Mouse (Mus musculus): ENCODE measurements around the gene Hipk2. TPM values are rescaled to one million over a fixed set of nuclear protein-coding genes. Genes with fewer than 3 reads are reported as not detected.

Gene Hipk2
- polyA plus RNA-seq, 1 experiment from 2014 or later = 30.6 TPM

GRCm38 (mm10) chr6:38847958-38848910, 27.7 kb downstream of the Hipk2 start:
- H3K9me3 ChIP-seq (ENCODE audit: control insufficient read depth, low read length) = no peaks in the 10 kb centered on the region
- H3K36me3 ChIP-seq (ENCODE audit: control insufficient read depth, insufficient read depth, low read length) = no peaks in the 10 kb centered on the region
- no peak overlapping the region for H3K9ac ChIP-seq (ENCODE audit: low read length)
- H3K4me1 ChIP-seq (ENCODE audit: control insufficient read depth, insufficient read depth, low read length) = peaks cover 28% of the 10 kb centered on the region
- WGBS = 64% methylated on average over 3 of the region's 3 CpGs
- H3K27ac ChIP-seq (ENCODE audit: low read depth, low read length) = no peak overlapping the region
- no peak overlapping the region for H3K4me2 ChIP-seq (ENCODE audit: low read depth)
- H3K27me3 ChIP-seq (ENCODE audit: control insufficient read depth, insufficient read depth, low read length) = no peaks in the 10 kb centered on the region
- no peak overlapping the region for H3K4me3 ChIP-seq (ENCODE audit: low read depth, low read length)
- ATAC-seq (ENCODE audit: insufficient read depth, low FRiP score, low TSS enrichment) (no peak), DNase-seq (ENCODE audit: low spot score) (no peak)

DNA sequence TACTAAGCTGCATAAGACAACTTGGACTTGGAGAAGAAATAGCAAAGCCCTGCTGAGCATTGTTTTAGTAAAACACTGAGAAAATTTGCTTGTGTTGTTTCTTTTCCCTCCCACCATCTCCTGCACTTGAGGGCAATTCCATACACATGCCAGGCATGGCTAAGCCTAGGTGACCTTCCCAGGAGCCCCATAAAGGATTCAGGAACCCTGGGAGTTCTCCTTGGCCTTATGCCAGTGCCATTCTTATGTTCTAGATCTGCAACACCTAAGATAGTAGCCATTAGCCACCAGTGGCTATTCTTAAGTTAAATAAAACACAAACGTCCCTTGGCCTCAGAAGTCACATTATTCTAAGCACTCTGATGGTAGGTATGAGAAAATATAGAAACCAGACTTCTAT, 28.5 kb downstream of the Hipk2 start:
- no peak for DNase-seq (ENCODE audit: low spot score)
- WGBS = 77% methylated on average over 1 of the region's 1 CpGs
- Histone ChIP-seq H3K9me3 (ENCODE audit: control insufficient read depth, low read length) (no peaks in the 10 kb centered on the region), H3K4me2 (ENCODE audit: low read depth) (no peak overlapping the region), H3K4me1 (ENCODE audit: control insufficient read depth, insufficient read depth, low read length) (peaks cover 28% of the 10 kb centered on the region), H3K27me3 (ENCODE audit: control insufficient read depth, insufficient read depth, low read length) (no peaks in the 10 kb centered on the region), H3K27ac (ENCODE audit: low read depth, low read length) (no peak overlapping the region), H3K36me3 (ENCODE audit: control insufficient read depth, insufficient read depth, low read length) (no peaks in the 10 kb centered on the region), H3K4me3 (ENCODE audit: low read depth, low read length) (no peak overlapping the region), H3K9ac (ENCODE audit: low read length) (no peak overlapping the region)
- ATAC-seq (ENCODE audit: insufficient read depth, low FRiP score, low TSS enrichment) = no peak

GRCm38 (mm10) chr6:38846330-38847195, 29.4 kb downstream of the Hipk2 start:
- H3K9ac ChIP-seq (ENCODE audit: low read length) = no peak overlapping the region
- H3K4me3 ChIP-seq (ENCODE audit: low read depth, low read length) = no peak overlapping the region
- 88% methylated on average over 6 of the region's 6 CpGs for WGBS
- no peaks in the 10 kb centered on the region for H3K36me3 ChIP-seq (ENCODE audit: control insufficient read depth, insufficient read depth, low read length)
- DNase-seq (ENCODE audit: low spot score) = no peak
- H3K4me1 ChIP-seq (ENCODE audit: control insufficient read depth, insufficient read depth, low read length) = peaks cover 28% of the 10 kb centered on the region
- no peak for ATAC-seq (ENCODE audit: insufficient read depth, low FRiP score, low TSS enrichment)
- no peak overlapping the region for H3K27ac ChIP-seq (ENCODE audit: low read depth, low read length)
- no peak overlapping the region for H3K4me2 ChIP-seq (ENCODE audit: low read depth)
- H3K9me3 ChIP-seq (ENCODE audit: control insufficient read depth, low read length) = no peaks in the 10 kb centered on the region
- no peaks in the 10 kb centered on the region for H3K27me3 ChIP-seq (ENCODE audit: control insufficient read depth, insufficient read depth, low read length)

GRCm38 (mm10) chr6:38845876-38846275, 30.1 kb downstream of the Hipk2 start:
- Histone ChIP-seq H3K9ac (ENCODE audit: low read length) (no peak overlapping the region), H3K27ac (ENCODE audit: low read depth, low read length) (no peak overlapping the region), H3K36me3 (ENCODE audit: control insufficient read depth, insufficient read depth, low read length) (no peaks in the 10 kb centered on the region), H3K4me2 (ENCODE audit: low read depth) (no peak overlapping the region), H3K4me3 (ENCODE audit: low read depth, low read length) (no peak overlapping the region), H3K9me3 (ENCODE audit: control insufficient read depth, low read length) (no peaks in the 10 kb centered on the region), H3K4me1 (ENCODE audit: control insufficient read depth, insufficient read depth, low read length) (peaks cover 28% of the 10 kb centered on the region), H3K27me3 (ENCODE audit: control insufficient read depth, insufficient read depth, low read length) (no peaks in the 10 kb centered on the region)
- DNase-seq (ENCODE audit: low spot score) = no peak
- WGBS = 70% methylated on average over 5 of the region's 5 CpGs
- ATAC-seq (ENCODE audit: insufficient read depth, low FRiP score, low TSS enrichment) = no peak

GRCm38 (mm10) chr6:38845117-38845516, 30.8 kb downstream of the Hipk2 start:
- 58% methylated on average over 1 of the region's 1 CpGs for WGBS
- H3K27me3 ChIP-seq (ENCODE audit: control insufficient read depth, insufficient read depth, low read length) = no peaks in the 10 kb centered on the region
- H3K27ac ChIP-seq (ENCODE audit: low read depth, low read length) = no peak overlapping the region
- no peak overlapping the region for H3K4me2 ChIP-seq (ENCODE audit: low read depth)
- H3K36me3 ChIP-seq (ENCODE audit: control insufficient read depth, insufficient read depth, low read length) = no peaks in the 10 kb centered on the region
- peaks cover 28% of the 10 kb centered on the region for H3K4me1 ChIP-seq (ENCODE audit: control insufficient read depth, insufficient read depth, low read length)
- ATAC-seq (ENCODE audit: insufficient read depth, low FRiP score, low TSS enrichment) (no peak), DNase-seq (ENCODE audit: low spot score) (no peak)
- no peak overlapping the region for H3K9ac ChIP-seq (ENCODE audit: low read length)
- H3K9me3 ChIP-seq (ENCODE audit: control insufficient read depth, low read length) = no peaks in the 10 kb centered on the region
- no peak overlapping the region for H3K4me3 ChIP-seq (ENCODE audit: low read depth, low read length)

GRCm38 (mm10) chr6:38841551-38841950, 34.4 kb downstream of the Hipk2 start:
- WGBS = 84% methylated on average over 3 of the region's 3 CpGs
- Histone ChIP-seq H3K4me1 (ENCODE audit: control insufficient read depth, insufficient read depth, low read length) (peaks cover 10% of the 10 kb centered on the region), H3K27ac (ENCODE audit: low read depth, low read length) (no peak overlapping the region), H3K4me2 (ENCODE audit: low read depth) (no peak overlapping the region), H3K9me3 (ENCODE audit: control insufficient read depth, low read length) (no peaks in the 10 kb centered on the region), H3K9ac (ENCODE audit: low read length) (no peak overlapping the region), H3K27me3 (ENCODE audit: control insufficient read depth, insufficient read depth, low read length) (no peaks in the 10 kb centered on the region), H3K36me3 (ENCODE audit: control insufficient read depth, insufficient read depth, low read length) (no peaks in the 10 kb centered on the region; the same call in 1 of the 2 replicates), H3K4me3 (ENCODE audit: low read depth, low read length) (no peak overlapping the region)
- ATAC-seq (ENCODE audit: insufficient read depth, low FRiP score, low TSS enrichment) = no peak
- no peak for DNase-seq (ENCODE audit: low spot score)

DNA sequence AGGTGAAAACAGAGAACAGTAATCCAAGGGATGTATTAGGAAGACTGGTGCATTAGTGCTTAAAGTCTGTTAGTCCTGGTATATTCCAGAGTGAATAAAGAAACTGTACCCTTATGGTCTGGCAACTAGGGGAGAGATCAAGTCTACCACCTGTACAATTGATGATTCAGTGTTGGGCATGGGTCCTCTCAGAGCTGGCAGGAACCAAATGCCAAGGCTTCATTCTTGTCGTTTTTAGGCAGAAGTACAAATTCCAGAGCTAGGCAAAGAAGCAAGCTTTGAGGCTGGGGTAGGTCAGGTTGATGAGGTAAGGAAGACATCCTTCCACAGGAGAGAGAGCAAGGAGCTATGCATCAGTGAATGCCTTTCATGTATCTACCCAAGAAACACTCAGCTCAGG, 35.2 kb downstream of the Hipk2 start:
- WGBS = 74% methylated on average over 1 of the region's 1 CpGs
- no peak overlapping the region for H3K4me3 ChIP-seq (ENCODE audit: low read depth, low read length)
- peaks cover 4% of the 10 kb centered on the region; the same call in 1 of the 2 replicates for H3K4me1 ChIP-seq (ENCODE audit: control insufficient read depth, insufficient read depth, low read length)
- DNase-seq (ENCODE audit: low spot score) (no peak), ATAC-seq (ENCODE audit: insufficient read depth, low FRiP score, low TSS enrichment) (no peak)
- no peaks in the 10 kb centered on the region for H3K27me3 ChIP-seq (ENCODE audit: control insufficient read depth, insufficient read depth, low read length)
- H3K4me2 ChIP-seq (ENCODE audit: low read depth) = no peak overlapping the region
- H3K9me3 ChIP-seq (ENCODE audit: control insufficient read depth, low read length) = no peaks in the 10 kb centered on the region
- H3K9ac ChIP-seq (ENCODE audit: low read length) = no peak overlapping the region
- no peaks in the 10 kb centered on the region; the same call in 1 of the 2 replicates for H3K36me3 ChIP-seq (ENCODE audit: control insufficient read depth, insufficient read depth, low read length)
- no peak overlapping the region for H3K27ac ChIP-seq (ENCODE audit: low read depth, low read length)

DNA sequence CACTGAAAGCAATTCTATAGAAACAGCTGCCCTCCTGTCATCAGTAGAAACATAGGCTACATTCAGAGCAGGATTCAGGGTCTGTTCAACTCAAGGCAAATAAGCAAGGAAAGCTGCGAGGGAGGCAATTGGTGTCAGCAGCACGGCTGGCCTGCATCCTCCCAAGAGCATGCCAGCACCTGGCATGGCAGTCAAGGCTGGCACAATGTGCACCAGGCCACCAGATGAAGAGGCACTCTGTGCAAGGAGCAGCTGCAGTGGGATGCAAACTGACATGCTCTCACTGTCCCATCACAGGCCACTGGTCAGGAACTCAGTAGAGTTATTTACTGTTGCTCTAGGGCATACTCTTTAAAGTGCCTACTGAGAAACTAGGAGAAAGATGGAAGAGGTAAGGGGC, 35.6 kb downstream of the Hipk2 start:
- H3K4me1 ChIP-seq (ENCODE audit: control insufficient read depth, insufficient read depth, low read length) = peaks cover 1% of the 10 kb centered on the region; the same call in 1 of the 2 replicates
- whole genome bisulfite sequencing = 89% methylated on average over 2 of the region's 2 CpGs

More for the DNA sequence above, 35.6 kb downstream of the Hipk2 start:
- peak; percentile 8 for DNase-seq (ENCODE audit: low spot score)
- Histone ChIP-seq H3K4me2 (ENCODE audit: low read depth) (no peak overlapping the region), H3K4me3 (ENCODE audit: low read depth, low read length) (no peak overlapping the region), H3K9me3 (ENCODE audit: control insufficient read depth, low read length) (no peaks in the 10 kb centered on the region), H3K9ac (ENCODE audit: low read length) (no peak overlapping the region), H3K36me3 (ENCODE audit: control insufficient read depth, insufficient read depth, low read length) (no peaks in the 10 kb centered on the region; the same call in 1 of the 2 replicates), H3K27me3 (ENCODE audit: control insufficient read depth, insufficient read depth, low read length) (no peaks in the 10 kb centered on the region), H3K27ac (ENCODE audit: low read depth, low read length) (no peak overlapping the region)
- no peak for ATAC-seq (ENCODE audit: insufficient read depth, low FRiP score, low TSS enrichment)

Measured in neural tube, embryonic 11.5 days (tissue).